Mouse (Mus musculus): ENCODE measurements at regions not wholly inside any gene's neighbourhood (a gene's known extent, or its start where the extent isn't known, plus 50 kb on each side); places are given as distances from the start of the nearest gene placed in this dataset.
"Not testable (repeated sequence)": the region's sequence is repeated elsewhere in the genome, so short reads cannot be mapped to it uniquely, and the experiment has no call there.

DNA sequence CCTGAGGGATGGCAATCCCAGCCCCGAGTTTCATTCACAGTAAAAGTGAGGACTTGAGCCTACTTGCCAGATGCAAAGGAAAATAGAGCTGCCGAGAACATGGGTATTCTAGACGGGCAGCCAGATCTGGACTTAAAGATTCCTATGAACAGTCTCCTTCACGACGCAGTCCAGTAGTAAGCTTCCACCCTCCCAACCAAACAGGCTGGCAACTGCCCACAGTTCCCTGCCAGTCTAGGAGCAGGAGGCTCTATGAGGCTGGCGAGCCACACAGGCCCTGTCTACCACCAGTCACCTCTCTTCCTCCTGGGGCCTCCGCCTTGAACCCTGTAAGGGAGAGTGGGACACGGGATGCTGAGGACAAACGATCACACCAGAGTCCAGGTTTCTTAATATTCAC is 153.5 kb upstream of the Snrpn start:
- no peak for DNase-seq (ENCODE audit: low spot score)

DNA sequence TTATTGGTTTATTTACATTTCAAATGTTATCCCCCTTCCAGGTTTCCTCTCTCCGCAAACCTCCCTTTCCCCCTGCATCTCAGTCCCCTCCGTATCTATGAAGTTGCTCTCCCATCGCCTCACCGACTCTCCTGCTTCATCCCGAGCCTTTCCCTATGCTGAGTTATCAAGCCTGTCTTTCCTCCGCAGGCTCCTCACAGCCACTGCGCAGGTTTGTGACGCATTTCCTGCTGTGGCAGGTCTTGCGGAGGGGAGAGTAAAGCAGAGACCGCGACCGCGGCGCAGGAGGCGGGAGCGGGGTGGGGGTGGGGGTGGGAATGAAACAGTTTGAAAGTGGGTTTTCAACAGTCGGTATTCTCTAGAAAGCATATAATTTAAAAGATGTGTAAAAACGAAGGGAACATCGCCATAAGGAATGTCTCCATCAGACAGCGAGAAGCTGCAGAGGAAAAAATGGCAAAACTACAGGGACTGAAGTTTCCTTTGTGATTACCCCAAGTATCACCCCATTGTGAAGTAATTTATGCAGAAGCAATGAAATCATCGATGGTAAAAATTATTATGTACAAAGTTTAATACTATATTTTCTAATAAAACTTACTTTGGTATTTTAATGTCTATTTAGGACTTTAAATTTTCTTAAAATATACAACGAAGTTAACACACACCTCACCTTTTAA is 104.3 kb upstream of the Snrpn start:
- peak; percentile 2 for DNase-seq (ENCODE audit: low spot score)

DNA sequence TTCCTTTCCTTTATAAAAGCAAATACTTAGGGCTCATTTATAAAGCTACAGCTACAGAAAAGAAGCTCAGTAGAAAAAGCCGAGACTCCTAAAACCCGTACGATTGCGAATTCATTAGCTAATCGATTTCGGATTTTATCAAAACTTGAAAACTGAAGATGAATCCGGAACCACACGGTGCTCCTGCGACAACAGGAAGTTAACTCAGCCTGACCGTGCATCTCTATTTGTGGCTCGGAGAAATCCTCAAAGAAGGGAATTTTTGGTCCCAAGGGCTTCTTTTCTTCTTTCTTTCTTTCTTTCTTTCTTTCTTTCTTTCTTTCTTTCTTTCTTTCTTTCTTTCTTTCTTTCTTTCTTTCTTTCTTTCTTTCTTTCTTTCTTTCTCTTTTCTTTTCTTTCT is 103.7 kb upstream of the Snrpn start:
- peak; percentile 14 for DNase-seq (ENCODE audit: low spot score)

DNA sequence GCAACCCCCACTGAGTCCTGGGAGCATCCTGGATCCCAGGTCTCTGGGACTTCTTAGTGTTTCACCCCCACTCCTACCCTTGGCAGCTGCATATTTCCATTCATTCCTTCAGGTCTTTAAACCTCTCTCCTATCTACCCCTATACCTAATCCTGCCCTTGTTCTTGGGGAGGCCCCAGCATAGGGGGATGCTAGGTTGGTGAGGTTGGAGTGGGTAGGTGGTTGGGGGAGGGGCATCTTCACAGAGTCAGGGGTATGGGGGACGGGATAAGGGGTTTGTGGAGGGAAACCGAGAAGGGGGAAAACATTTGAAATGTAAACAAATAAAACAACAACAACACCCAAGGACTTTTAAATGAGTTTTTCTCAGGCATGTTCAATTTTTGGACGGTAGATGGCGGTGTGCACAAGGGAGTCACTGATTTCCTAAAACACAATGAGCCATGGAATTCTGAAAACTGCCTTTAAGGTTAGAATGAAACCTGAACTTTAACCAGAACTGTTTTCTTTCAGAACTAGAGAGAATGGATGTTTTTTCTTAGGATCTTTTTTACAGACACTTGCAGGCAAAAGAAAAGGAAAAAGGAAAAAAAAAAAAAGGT is 98.7 kb upstream of the Snrpn start:
- not testable (repeated sequence) for DNase-seq (ENCODE audit: low spot score)

DNA sequence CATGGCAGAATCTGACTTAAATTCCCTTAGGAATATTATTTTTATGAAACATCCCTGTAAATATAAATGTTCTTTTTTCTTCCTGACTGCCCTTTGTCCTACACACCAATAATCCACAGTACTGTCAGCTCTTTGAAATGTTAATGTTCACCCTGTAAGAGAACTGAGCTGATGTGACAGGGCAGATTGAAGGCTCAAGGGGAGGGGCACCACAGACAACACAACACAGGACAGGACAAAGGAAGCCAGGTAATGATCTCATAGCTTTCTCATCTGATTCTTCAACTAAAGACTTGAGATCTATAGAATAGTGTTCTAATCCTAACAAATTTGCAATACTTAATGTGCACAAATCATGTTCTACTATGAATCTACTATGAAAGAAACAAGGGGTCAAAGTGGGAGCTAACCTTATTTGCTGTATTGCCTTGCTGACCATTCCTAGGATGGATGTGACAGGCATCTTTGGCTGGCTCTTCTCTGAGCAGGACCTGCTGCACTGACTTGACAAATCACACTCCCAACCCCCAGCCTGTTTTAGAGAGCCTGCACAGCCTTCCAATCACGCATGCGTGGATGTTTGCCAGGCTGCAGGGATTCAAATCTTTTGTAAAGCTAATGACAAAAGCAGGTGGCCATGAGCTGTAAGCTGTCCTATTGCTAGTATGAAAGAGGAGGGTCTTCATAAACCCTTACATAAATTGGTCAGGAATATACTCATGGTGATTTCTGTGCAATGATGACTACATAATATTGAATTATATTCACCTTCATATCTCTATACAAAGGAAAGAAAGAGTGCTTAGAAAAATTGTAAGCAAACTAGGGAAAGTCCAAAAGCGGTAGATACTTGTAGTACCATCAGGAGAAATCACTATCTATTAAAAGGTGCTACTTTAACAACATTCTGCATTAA is 76.6 kb upstream of the Snrpn start:
- not testable (repeated sequence) for DNase-seq (ENCODE audit: low spot score)
